Mouse (Mus musculus) adipocyte (in vitro differentiated cells): ENCODE data around the gene Memo1.
"Not testable (repeated sequence)": the region's sequence is repeated elsewhere in the genome, so short reads cannot be mapped to it uniquely, and the experiment has no call there.

Experiments used
- DNase-seq: peaks from one replicate; pipeline ENCODE4 v3.0.0-alpha.2; 2016; ENCODE audit warnings: low spot score

Memo1 gene

GRCm38 (mm10) chr17:74264333-74265155, 30.8 kb downstream of the Memo1 start:
- peak; percentile 31 for DNase-seq

- no peak for DNase-seq
Measured at GRCm38 (mm10) chr17:74262415-74262814, 32.9 kb downstream of the Memo1 start.

- peak; percentile 76 for DNase-seq
Measured at GRCm38 (mm10) chr17:74245284-74245683, 50.0 kb downstream of the Memo1 start.

GRCm38 (mm10) chr17:74242788-74243187, 52.5 kb downstream of the Memo1 start:
- no peak for DNase-seq

- DNase-seq = no peak
Measured at GRCm38 (mm10) chr17:74240322-74240721, 55.0 kb downstream of the Memo1 start.

GRCm38 (mm10) chr17:74228131-74228759, 67.1 kb downstream of the Memo1 start:
- DNase-seq = no peak

- DNase-seq = no peak
Measured at GRCm38 (mm10) chr17:74217304-74217703, 78.0 kb downstream of the Memo1 start.

- not testable (repeated sequence) for DNase-seq
Measured at GRCm38 (mm10) chr17:74212831-74213524, 82.3 kb downstream of the Memo1 start.

GRCm38 (mm10) chr17:74209143-74209908, 86.0 kb downstream of the Memo1 start:
- no peak for DNase-seq

GRCm38 (mm10) chr17:74195943-74196342, 99.4 kb downstream of the Memo1 start:
- DNase-seq = peak; percentile 17

GRCm38 (mm10) chr17:74194755-74195154, 100.6 kb downstream of the Memo1 start:
- no peak for DNase-seq

- DNase-seq = peak; percentile 70
Measured at GRCm38 (mm10) chr17:74193463-74193862, 101.9 kb downstream of the Memo1 start.

- no peak for DNase-seq
Measured at GRCm38 (mm10) chr17:74191446-74191845, 103.9 kb downstream of the Memo1 start.

GRCm38 (mm10) chr17:74186197-74186596, 109.1 kb downstream of the Memo1 start:
- no peak for DNase-seq

- DNase-seq = no peak
Measured at GRCm38 (mm10) chr17:74184739-74185138, 110.6 kb downstream of the Memo1 start.

GRCm38 (mm10) chr17:74180889-74181288, 114.4 kb downstream of the Memo1 start:
- peak; percentile 69 for DNase-seq

- DNase-seq = not testable (repeated sequence)
Measured at GRCm38 (mm10) chr17:74179640-74180039, 115.7 kb downstream of the Memo1 start.

- DNase-seq = no peak
Measured at GRCm38 (mm10) chr17:74173726-74174125, 121.6 kb downstream of the Memo1 start.

GRCm38 (mm10) chr17:74172834-74173233, 122.5 kb downstream of the Memo1 start:
- no peak for DNase-seq

- DNase-seq = peak; percentile 49
Measured at GRCm38 (mm10) chr17:74159443-74159894, 135.9 kb downstream of the Memo1 start.

- peak; percentile 6 for DNase-seq
Measured at GRCm38 (mm10) chr17:74158161-74158560, 137.2 kb downstream of the Memo1 start.
